1 mouse cellular context compared by ENCODE assay signal in genomic region chr12:111808775-111809174, GRCm38 (mm10).
TF ChIP-seq lines count a peak whose summit lies in the region.

No protein-coding gene starts in this region.

TF ChIP-seq in myocyte, 11 proteins besides CTCF, POLR2A, EP300 and RAD21:
- TF ChIP-seq POLR2AphosphoS2 (IDR thresholded peaks at IDR 0.05; ENCODE audit: insufficient read length, low read depth), result peak; percentile 90
- peak in 2 of 3 experiments; percentile 40 to 69 for TF ChIP-seq MYOD1 (IDR thresholded peaks at IDR 0.05; ENCODE audit: control insufficient read depth in 1 of 3, insufficient read length in 2 of 3, low read depth in 2 of 3)
- TF ChIP-seq REST (IDR thresholded peaks at IDR 0.05; ENCODE audit: insufficient read depth, insufficient read length), result no peak
- TF ChIP-seq CEBPB (IDR thresholded peaks at IDR 0.05; ENCODE audit: insufficient read depth, poor library complexity, severe bottlenecking), result no peak
- TF ChIP-seq TCF12 (IDR thresholded peaks at IDR 0.05; ENCODE audit: insufficient read depth, poor library complexity, severe bottlenecking), result no peak
- TF ChIP-seq SRF (IDR thresholded peaks at IDR 0.05; ENCODE audit: control insufficient read depth, insufficient read length, low read depth), result no peak
- TF ChIP-seq E2F4 (IDR thresholded peaks at IDR 0.05; ENCODE audit: insufficient read depth), result no peak
- TF ChIP-seq MYOG (IDR thresholded peaks at IDR 0.05; ENCODE audit: control insufficient read depth in 1 of 3, insufficient read depth in 1 of 3, insufficient read length in 2 of 3, low read depth in 2 of 3), result peak in 1 of 3 experiments; percentile 63
- TF ChIP-seq TCF3 (IDR thresholded peaks at IDR 0.05; ENCODE audit: insufficient read length, low read depth), result no peak
